Mouse (Mus musculus) forebrain, postnatal 0 days (tissue): ENCODE measurements at regions not wholly inside any gene's neighbourhood (a gene's known extent, or its start where the extent isn't known, plus 50 kb on each side); places are given as distances from the start of the nearest gene placed in this dataset.

Source experiments
- ATAC-seq: fragments of 200-750 bp; cut with Nextera tagmentation; 2 replicates; pipeline ENCODE4 v1.8.0; 2017; ENCODE audit warnings: mild to moderate bottlenecking, moderate library complexity
- DNase-seq: peaks from one replicate; pipeline ENCODE4 v3.0.0-alpha.2; 2015
- H3K27ac ChIP-seq: fragments of 300-500 bp; sonication (generic); 2 replicates; pipeline ENCODE4 v1.5.1; 2014; ENCODE audit warnings: low read depth, mild to moderate bottlenecking, antibody characterized with exemption, low read length, moderate library complexity, mixed read lengths
- H3K27me3 ChIP-seq: fragments of 300-500 bp; sonication (generic); 2 replicates; pipeline ENCODE4 v1.6.1; 2014; ENCODE audit warnings: mild to moderate bottlenecking, low read length, mixed read lengths; ENCODE audit not compliant: insufficient read depth
- H3K36me3 ChIP-seq: fragments of 300-500 bp; sonication (generic); 2 replicates; pipeline ENCODE4 v1.6.1; 2014; ENCODE audit warnings: mild to moderate bottlenecking, moderate library complexity; ENCODE audit not compliant: insufficient read depth
- H3K4me1 ChIP-seq: fragments of 300-500 bp; sonication (generic); 2 replicates; pipeline ENCODE4 v1.6.1; 2014; ENCODE audit warnings: antibody characterized with exemption; ENCODE audit not compliant: insufficient read depth
- H3K4me2 ChIP-seq: fragments of 300-500 bp; sonication (generic); 2 replicates; pipeline ENCODE4 v1.6.1; 2014; ENCODE audit warnings: low read depth, mild to moderate bottlenecking, moderate library complexity
- H3K4me3 ChIP-seq: fragments of 300-500 bp; sonication (generic); 2 replicates; pipeline ENCODE4 v1.5.1; 2014; ENCODE audit warnings: low read depth, low read length, mixed read lengths
- H3K9ac ChIP-seq: fragments of 300-500 bp; sonication (generic); 2 replicates; pipeline ENCODE4 v1.6.1; 2014; ENCODE audit warnings: mild to moderate bottlenecking
- H3K9me3 ChIP-seq: fragments of 300-500 bp; sonication (generic); 2 replicates; pipeline ENCODE4 v1.6.1; 2016; ENCODE audit warnings: low read length
- CTCF ChIP-seq: sonication (generic); IDR thresholded peaks from 2 replicates; pipeline ENCODE4 v1.5.1; 2016; ENCODE audit warnings: antibody characterized with exemption, control low read depth, low read depth
- WGBS: fragments of 180-500 bp; shearing (Covaris S2); extraction: QIAGEN DNeasy Blood & Tissue Kit; methylation state at CpG from one replicate; pipeline ENCODE4 v1.1.7; 2014; 5-methylcytosine and 5-hydroxymethylcytosine counted together

DNA sequence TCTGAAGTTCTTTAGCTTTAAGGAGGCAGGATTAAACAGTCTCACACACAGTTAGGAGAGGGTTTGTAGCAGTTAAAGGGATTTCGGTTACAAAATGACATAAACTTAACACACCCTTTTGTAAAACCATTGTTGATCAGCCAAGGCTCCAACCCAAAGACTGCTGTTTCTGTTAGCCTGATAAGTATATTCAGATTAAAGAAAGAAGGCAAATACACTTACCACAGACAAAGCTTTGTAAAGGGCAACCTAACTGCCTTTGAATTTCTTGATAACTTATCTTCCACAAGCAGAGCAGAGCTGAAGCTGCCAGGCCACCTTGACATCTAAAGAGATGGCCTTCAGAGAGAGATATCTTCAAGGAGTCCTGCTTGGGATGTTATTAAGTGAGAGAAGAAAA is 229.9 kb upstream of the Trib2 start:
- Histone ChIP-seq H3K9ac (no peak overlapping the region), H3K36me3 (no peaks in the 10 kb centered on the region), H3K4me1 (no peaks in the 10 kb centered on the region), H3K4me2 (no peak overlapping the region), H3K4me3 (no peak overlapping the region), H3K9me3 (no peaks in the 10 kb centered on the region), H3K27me3 (no peaks in the 10 kb centered on the region), H3K27ac (no peak overlapping the region)
- 53% methylated on average over 1 of the region's 1 CpGs for WGBS
- DNase-seq (no peak), ATAC-seq (no peak)
- TF ChIP-seq CTCF = no peak

DNA sequence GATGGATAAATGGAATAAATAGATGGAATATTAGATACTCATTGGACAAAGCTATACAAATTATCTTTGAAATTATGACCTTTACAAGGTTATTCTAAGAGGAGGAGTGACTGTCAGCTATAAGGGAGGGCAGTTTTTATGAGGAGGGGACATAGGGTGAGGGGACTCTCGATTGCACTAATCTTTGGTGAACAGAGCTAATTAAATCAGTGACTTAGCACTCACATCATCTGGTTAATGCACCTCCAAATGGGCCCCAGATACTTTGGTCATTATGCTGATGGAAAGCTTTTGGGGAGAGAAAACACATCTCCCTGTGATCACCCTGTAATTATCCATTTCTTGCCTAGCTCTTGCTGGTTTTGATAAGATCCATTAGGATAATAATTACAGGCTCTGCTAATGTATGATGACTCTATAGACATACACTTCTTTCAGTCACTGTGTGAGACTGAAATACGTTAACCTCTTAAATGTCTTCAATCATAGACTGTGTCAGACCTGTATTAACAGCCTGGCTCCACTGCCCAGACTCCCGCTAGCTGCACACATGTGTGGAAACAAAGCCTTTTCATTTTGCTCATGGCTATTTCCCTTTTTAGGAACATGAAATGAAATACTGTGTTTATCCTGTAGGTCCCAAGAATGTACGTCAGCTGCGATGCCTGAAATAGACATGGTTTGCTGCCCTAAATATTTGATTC is 229.2 kb upstream of the Trib2 start:
- H3K27ac ChIP-seq = no peak overlapping the region
- no peaks in the 10 kb centered on the region for H3K9me3 ChIP-seq
- H3K4me1 ChIP-seq = no peaks in the 10 kb centered on the region
- WGBS = 39% methylated on average over 5 of the region's 5 CpGs
- H3K4me2 ChIP-seq = no peak overlapping the region
- H3K27me3 ChIP-seq = no peaks in the 10 kb centered on the region
- no peak overlapping the region for H3K9ac ChIP-seq
- no peaks in the 10 kb centered on the region for H3K36me3 ChIP-seq
- TF ChIP-seq CTCF = no peak
- peak; percentile 62 for ATAC-seq
- DNase-seq = peak; percentile 20
- H3K4me3 ChIP-seq = no peak overlapping the region

DNA sequence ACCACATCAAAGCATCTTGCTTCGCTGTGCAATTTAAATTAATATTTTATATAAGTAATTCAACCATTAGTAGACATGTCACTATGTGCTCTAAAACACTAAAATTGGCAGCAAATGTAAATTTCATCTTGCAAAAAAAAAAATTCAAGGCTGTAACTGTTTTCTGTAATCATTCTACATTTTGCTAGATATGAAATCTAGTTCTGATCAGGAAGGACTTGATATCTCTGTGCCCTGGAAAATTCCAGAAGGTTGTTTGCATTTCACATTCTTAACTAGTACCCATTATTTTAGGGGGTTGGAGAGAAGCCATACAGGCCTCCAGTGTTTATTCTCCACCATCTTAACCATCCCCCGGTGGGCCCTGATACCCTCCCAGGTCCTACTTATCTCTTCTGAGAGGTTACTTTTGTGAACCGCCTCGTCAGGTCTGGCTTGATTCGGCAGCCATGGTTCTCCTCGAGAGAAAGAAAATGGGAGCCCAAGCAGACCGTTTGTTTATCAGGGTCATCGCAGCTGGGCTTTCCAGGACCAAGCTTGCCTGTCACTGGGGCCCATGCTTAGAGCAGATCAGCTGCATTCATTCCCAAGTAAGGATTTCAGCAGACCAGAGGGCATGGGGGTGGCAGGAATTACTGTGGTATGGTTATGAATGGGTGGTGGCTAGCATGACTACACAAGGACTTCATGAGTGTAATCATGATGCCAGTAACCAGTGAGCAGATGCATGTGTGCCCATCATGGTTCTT is 226.9 kb upstream of the Trib2 start:
- no peaks in the 10 kb centered on the region for H3K27me3 ChIP-seq
- H3K4me2 ChIP-seq = no peak overlapping the region
- WGBS = 90% methylated on average over 8 of the region's 8 CpGs

DNA sequence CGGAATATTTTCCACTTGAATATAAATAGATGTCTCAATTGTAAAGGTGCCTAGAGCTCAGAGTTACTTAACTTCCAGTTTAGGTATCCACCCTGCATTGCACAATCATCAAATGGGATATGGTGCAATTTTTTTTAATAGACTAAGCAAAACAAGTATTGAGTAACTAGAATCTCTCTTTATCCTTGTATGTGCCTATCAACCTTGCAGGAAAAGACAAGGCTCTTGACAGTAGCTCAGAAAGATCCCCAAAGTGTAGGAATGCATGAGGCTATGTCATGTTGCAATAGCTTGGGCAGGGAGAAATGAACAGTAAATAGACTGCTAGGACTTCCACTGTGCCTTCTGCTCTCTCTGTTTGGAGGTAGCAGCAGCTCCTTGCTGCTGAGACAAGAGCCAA is 225.6 kb upstream of the Trib2 start:
- no peak for ATAC-seq
- TF ChIP-seq CTCF = no peak

More for the DNA sequence above, 226.9 kb upstream of the Trib2 start:
- no peak for DNase-seq
- H3K4me3 ChIP-seq = no peak overlapping the region
- TF ChIP-seq CTCF = no peak
- H3K27ac ChIP-seq = no peak overlapping the region
- ATAC-seq = no peak
- no peak overlapping the region for H3K9ac ChIP-seq
- no peaks in the 10 kb centered on the region for H3K4me1 ChIP-seq
- H3K36me3 ChIP-seq = no peaks in the 10 kb centered on the region
- no peaks in the 10 kb centered on the region for H3K9me3 ChIP-seq

DNA sequence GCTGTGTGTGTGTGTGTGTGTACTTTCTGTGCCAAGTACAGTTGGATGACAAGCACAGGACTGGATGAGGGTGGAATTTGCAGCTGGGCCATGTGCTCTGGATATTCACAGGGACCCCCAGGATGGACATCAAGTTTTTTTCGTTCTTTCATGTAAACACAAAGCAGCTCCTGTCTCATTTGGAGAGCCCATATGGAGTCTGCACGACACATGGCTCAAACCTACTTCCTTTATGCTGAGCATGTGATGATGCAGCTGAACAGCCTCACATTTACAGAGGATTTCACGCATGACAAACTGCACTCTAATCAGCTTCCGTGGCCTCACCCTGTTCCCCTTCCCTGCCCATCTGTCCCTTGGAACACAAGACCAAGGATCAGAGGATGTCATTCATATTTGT is 224.4 kb upstream of the Trib2 start:
- Histone ChIP-seq H3K9ac (no peak overlapping the region), H3K4me3 (no peak overlapping the region), H3K27me3 (no peaks in the 10 kb centered on the region), H3K4me2 (no peak overlapping the region), H3K36me3 (no peaks in the 10 kb centered on the region), H3K9me3 (no peaks in the 10 kb centered on the region), H3K27ac (no peak overlapping the region), H3K4me1 (no peaks in the 10 kb centered on the region)
- 33% methylated on average over 4 of the region's 4 CpGs for WGBS
- DNase-seq (no peak), ATAC-seq (0 out of 2 replicates have a peak, but pooled peaks have one; percentile 36)
- TF ChIP-seq CTCF = no peak

More for the DNA sequence above, 225.6 kb upstream of the Trib2 start:
- H3K9ac ChIP-seq = no peak overlapping the region
- 94% methylated on average over 1 of the region's 1 CpGs for WGBS
- no peak overlapping the region for H3K4me3 ChIP-seq
- H3K4me1 ChIP-seq = no peaks in the 10 kb centered on the region
- H3K4me2 ChIP-seq = no peak overlapping the region
- no peaks in the 10 kb centered on the region for H3K27me3 ChIP-seq
- H3K36me3 ChIP-seq = no peaks in the 10 kb centered on the region
- no peaks in the 10 kb centered on the region for H3K9me3 ChIP-seq
- no peak for DNase-seq
- H3K27ac ChIP-seq = no peak overlapping the region

DNA sequence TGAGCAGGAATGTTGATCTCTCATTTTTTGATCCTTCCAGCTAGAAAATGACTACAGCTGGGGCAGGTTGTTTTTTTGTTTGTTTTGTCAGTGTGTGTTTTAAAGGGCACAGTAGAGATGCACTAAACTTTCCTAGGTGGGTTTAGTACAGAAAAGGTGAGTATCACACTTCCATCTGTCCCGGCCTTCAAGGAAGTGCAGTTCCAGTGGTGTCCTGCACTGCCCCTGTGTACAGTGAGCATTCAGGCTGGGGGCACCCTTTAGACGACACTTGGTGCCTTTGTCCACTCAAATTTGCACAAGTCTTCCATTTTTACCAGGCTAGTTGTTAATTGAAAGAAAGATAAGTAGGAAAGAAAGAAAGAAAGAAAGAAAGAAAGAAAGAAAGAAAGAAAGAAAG is 218.8 kb upstream of the Trib2 start:
- DNase-seq = no peak
- 43% methylated on average over 2 of the region's 2 CpGs for WGBS

DNA sequence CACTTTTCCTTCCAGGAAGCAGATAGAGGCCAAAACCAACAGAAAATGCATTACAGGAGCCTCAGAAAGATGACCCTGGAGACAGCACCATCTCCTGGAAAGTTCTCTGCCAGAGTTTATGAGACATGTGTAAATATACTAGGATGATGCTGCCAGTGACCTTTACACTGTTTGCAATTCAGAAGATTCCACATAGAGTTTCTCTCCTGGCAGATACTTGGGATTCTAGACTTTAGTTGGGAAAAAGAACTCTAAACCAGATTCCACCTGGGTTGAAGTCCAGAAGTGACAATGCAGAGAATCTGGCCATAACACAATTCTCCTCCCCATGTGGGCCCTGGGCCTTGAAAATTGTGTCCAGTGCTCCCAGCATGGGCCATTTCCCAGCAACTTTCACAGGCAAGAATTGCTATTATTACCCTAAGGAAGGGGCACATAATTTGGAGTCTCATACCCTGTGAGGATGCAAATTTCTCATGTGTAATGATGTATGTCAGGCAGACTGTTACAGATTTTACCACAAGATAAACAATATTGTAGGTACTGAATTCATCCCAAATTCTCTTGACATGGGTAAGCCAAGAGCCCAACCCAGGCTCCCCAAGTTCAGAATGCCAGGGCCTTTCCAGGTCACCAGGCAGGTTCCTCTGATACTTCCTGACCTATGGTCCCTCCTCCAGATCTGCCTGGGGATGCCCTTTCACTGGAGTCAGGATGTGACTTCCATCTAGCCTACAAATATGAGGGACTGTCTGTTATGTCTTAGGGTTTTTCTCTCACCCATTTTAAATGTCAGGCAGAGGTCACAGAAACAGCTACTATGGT is 218.2 kb upstream of the Trib2 start:
- ATAC-seq (no peak), DNase-seq (no peak)
- no peak for TF ChIP-seq CTCF
- H3K4me2 ChIP-seq = no peak overlapping the region
- H3K27me3 ChIP-seq = no peaks in the 10 kb centered on the region
- H3K9me3 ChIP-seq = no peaks in the 10 kb centered on the region
- no peaks in the 10 kb centered on the region for H3K4me1 ChIP-seq
- no peak overlapping the region for H3K4me3 ChIP-seq
- no peak overlapping the region for H3K9ac ChIP-seq
- H3K27ac ChIP-seq = no peak overlapping the region
- no peaks in the 10 kb centered on the region for H3K36me3 ChIP-seq

More for the DNA sequence above, 218.8 kb upstream of the Trib2 start:
- Histone ChIP-seq H3K27ac (no peak overlapping the region), H3K4me1 (no peaks in the 10 kb centered on the region), H3K27me3 (no peaks in the 10 kb centered on the region), H3K36me3 (no peaks in the 10 kb centered on the region), H3K9me3 (no peaks in the 10 kb centered on the region), H3K4me3 (no peak overlapping the region), H3K9ac (no peak overlapping the region), H3K4me2 (no peak overlapping the region)
- no peak for TF ChIP-seq CTCF
- no peak for ATAC-seq
